Mouse (Mus musculus): ENCODE results near the gene Tmem59l. TPM values are rescaled to one million over a fixed set of nuclear protein-coding genes. Genes with fewer than 3 reads are reported as not detected.

Gene Tmem59l
- total and polyA plus RNA-seq, 3 experiments: 0.21 TPM; not detected in 2

DNA sequence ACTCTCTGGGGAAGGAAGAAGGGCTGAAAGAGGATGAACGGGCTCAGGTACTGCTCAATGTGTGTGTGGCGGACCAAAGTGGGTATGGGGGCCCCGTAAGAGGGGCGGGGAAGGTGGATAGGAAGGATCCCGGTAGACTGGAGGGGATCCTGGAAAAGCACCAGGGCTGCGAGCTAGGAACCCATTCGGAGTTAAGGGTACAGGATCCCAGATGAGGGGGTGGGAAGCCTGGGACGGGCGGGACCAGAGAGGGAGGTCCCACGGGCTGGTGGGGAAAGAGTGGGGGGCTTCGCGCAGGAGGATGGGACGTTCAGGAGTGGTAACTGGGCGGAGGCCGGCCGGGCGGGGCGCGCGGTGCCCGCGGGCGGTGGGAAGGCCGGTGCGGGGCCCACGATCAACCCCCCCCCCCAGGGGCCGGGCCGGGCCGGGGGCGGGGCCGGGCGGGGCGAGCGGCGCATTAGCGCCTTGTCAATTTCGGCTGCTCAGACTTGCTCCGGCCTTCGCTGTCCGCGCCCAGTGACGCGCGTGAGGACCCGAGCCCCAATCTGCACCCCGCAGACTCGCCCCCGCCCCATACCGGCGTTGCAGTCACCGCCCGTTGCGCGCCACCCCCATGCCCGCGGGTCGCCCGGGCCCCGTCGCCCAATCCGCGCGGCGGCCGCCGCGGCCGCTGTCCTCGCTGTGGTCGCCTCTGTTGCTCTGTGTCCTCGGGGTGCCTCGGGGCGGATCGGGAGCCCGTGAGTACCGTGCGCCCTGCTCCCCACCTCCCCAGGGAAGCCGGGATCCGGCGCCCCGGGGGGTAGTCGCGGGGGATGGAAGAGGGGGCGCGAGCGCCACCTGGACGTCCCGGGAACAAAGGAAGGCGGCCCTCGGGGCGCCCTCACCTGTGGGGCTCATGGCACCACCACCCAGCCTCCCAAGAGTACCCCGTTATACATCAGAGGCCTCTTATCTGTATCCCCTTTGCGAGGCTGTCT, 5.8 kb upstream of the Tmem59l start, which contains the start of gene Crlf1:
Gene Crlf1, plus strand, starts transcription at position 495 of the 977 bp plus-strand sequence.
- Histone ChIP-seq H3K9ac (ENCODE audit: low read depth, low read length) (peak within 1 kb of the TSS; percentile 43; the same call in 1 of the 2 replicates), H3K79me2 (replicated peaks; ENCODE audit: control insufficient read depth, insufficient read depth, low read length) (no peaks in the 10 kb centered on the region), H3K4me1 (ENCODE audit: control insufficient read depth, insufficient read depth, low read length) (peaks cover 5% of the 10 kb centered on the region), H3K27ac (no peak within 1 kb of the TSS), H3K27me3 (ENCODE audit: control insufficient read depth, insufficient read depth, low read length) (peaks cover 29% of the 10 kb centered on the region), H3K36me3 (ENCODE audit: control insufficient read depth, insufficient read depth, low read length) (no peaks in the 10 kb centered on the region), H3K4me3 (peak within 1 kb of the TSS; percentile 40)
- DNase-seq: no peak
- no peak for TF ChIP-seq CTCF (IDR thresholded peaks at IDR 0.05)
- TF ChIP-seq POLR2A (IDR thresholded peaks at IDR 0.05; ENCODE audit: insufficient read depth, low read depth, low read length): no peak
- no peak for TF ChIP-seq EP300 (IDR thresholded peaks at IDR 0.05; ENCODE audit: insufficient read depth, low read depth, low read length)
- intact Hi-C loops (cut with DNase I): no loop called here
- 1% methylated on average over 92 of the region's 93 CpGs for WGBS

GRCm38 (mm10) chr8:70490880-70491495, 3.8 kb upstream of the Tmem59l start:
- Histone ChIP-seq H3K79me2 (replicated peaks; ENCODE audit: control insufficient read depth, insufficient read depth, low read length) (no peaks in the 10 kb centered on the region), H3K9ac (ENCODE audit: low read depth, low read length) (no peak overlapping the region), H3K27ac (no peak overlapping the region), H3K4me1 (ENCODE audit: control insufficient read depth, insufficient read depth, low read length) (peaks cover 6% of the 10 kb centered on the region), H3K36me3 (ENCODE audit: control insufficient read depth, insufficient read depth, low read length) (no peaks in the 10 kb centered on the region), H3K27me3 (ENCODE audit: control insufficient read depth, insufficient read depth, low read length) (peaks cover 35% of the 10 kb centered on the region), H3K4me3 (no peak overlapping the region)
- no peak for DNase-seq
- intact Hi-C loops (cut with DNase I): no loop called here
- TF ChIP-seq CTCF (IDR thresholded peaks at IDR 0.05): no peak
- no peak for TF ChIP-seq EP300 (IDR thresholded peaks at IDR 0.05; ENCODE audit: insufficient read depth, low read depth, low read length)
- TF ChIP-seq POLR2A (IDR thresholded peaks at IDR 0.05; ENCODE audit: insufficient read depth, low read depth, low read length): no peak
- WGBS: 17% methylated on average over 20 of the region's 20 CpGs

GRCm38 (mm10) chr8:70490061-70490879, 3.1 kb upstream of the Tmem59l start:
- peaks cover 35% of the 10 kb centered on the region for H3K27me3 ChIP-seq (ENCODE audit: control insufficient read depth, insufficient read depth, low read length)
- no peaks in the 10 kb centered on the region for H3K79me2 ChIP-seq (replicated peaks; ENCODE audit: control insufficient read depth, insufficient read depth, low read length)
- H3K36me3 ChIP-seq (ENCODE audit: control insufficient read depth, insufficient read depth, low read length): no peaks in the 10 kb centered on the region
- no peak for DNase-seq
- intact Hi-C loops (cut with DNase I): no loop called here
- no peak overlapping the region for H3K4me3 ChIP-seq
- H3K9ac ChIP-seq (ENCODE audit: low read depth, low read length): no peak overlapping the region
- H3K27ac ChIP-seq: no peak overlapping the region
- peaks cover 6% of the 10 kb centered on the region for H3K4me1 ChIP-seq (ENCODE audit: control insufficient read depth, insufficient read depth, low read length)
- WGBS: 38% methylated on average over 10 of the region's 10 CpGs
- TF ChIP-seq EP300 (IDR thresholded peaks at IDR 0.05; ENCODE audit: insufficient read depth, low read depth, low read length) (no peak), CTCF (IDR thresholded peaks at IDR 0.05) (no peak), POLR2A (IDR thresholded peaks at IDR 0.05; ENCODE audit: insufficient read depth, low read depth, low read length) (no peak)

- no peak for DNase-seq
- intact Hi-C loops (cut with DNase I): no loop called here
- peak overlapping the region; percentile 39 for H3K4me3 ChIP-seq
- H3K36me3 ChIP-seq (ENCODE audit: control insufficient read depth, insufficient read depth, low read length): no peaks in the 10 kb centered on the region
- 4% methylated on average over 37 of the region's 41 CpGs for WGBS
- H3K27me3 ChIP-seq (ENCODE audit: control insufficient read depth, insufficient read depth, low read length): peaks cover 35% of the 10 kb centered on the region
- no peaks in the 10 kb centered on the region for H3K79me2 ChIP-seq (replicated peaks; ENCODE audit: control insufficient read depth, insufficient read depth, low read length)
- TF ChIP-seq EP300 (IDR thresholded peaks at IDR 0.05; ENCODE audit: insufficient read depth, low read depth, low read length) (no peak), CTCF (IDR thresholded peaks at IDR 0.05) (no peak), POLR2A (IDR thresholded peaks at IDR 0.05; ENCODE audit: insufficient read depth, low read depth, low read length) (no peak)
- H3K27ac ChIP-seq: no peak overlapping the region
- 0 out of 2 replicates have a peak overlapping the region, but pooled peaks have one; percentile 4 for H3K9ac ChIP-seq (ENCODE audit: low read depth, low read length)
- H3K4me1 ChIP-seq (ENCODE audit: control insufficient read depth, insufficient read depth, low read length): peaks cover 6% of the 10 kb centered on the region
These were observed 2.4 kb upstream of the Tmem59l start for GRCm38 (mm10) chr8:70489576-70489975.

DNA sequence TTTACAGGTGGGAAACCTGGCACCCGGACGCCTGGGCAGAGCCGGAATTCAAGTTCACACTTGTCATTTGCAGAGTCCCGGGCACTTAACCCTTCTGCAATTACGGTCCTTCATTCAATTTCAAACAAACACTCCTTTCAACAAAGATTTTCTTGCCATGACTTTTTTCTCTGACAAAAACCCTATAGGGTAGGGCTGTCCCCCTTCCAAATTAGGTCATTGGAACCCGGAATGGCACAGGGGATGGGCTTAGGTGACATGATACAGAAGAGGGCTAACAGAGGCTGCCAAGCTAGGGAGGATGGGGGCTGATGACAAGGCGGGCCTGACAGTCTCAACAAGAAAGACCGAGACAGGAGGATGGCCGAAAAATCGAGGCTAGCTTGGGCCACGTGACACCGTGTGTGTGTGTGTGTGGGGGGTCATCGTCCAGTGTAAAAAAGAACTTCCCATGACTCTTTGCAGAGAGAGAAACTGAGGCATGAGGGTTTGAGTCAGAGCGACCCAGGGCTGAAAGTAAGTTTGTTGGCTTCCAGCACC, 1.8 kb upstream of the Tmem59l start:
- Histone ChIP-seq H3K79me2 (replicated peaks; ENCODE audit: control insufficient read depth, insufficient read depth, low read length) (no peaks in the 10 kb centered on the region), H3K4me3 (peak overlapping the region; percentile 39), H3K9ac (ENCODE audit: low read depth, low read length) (no peak overlapping the region), H3K27me3 (ENCODE audit: control insufficient read depth, insufficient read depth, low read length) (peaks cover 33% of the 10 kb centered on the region), H3K27ac (no peak overlapping the region), H3K36me3 (ENCODE audit: control insufficient read depth, insufficient read depth, low read length) (no peaks in the 10 kb centered on the region), H3K4me1 (ENCODE audit: control insufficient read depth, insufficient read depth, low read length) (peaks cover 6% of the 10 kb centered on the region)
- no peak for DNase-seq
- intact Hi-C loops (cut with DNase I): no loop called here
- 9% methylated on average over 14 of the region's 14 CpGs for WGBS
- TF ChIP-seq EP300 (IDR thresholded peaks at IDR 0.05; ENCODE audit: insufficient read depth, low read depth, low read length): no peak
- no peak for TF ChIP-seq POLR2A (IDR thresholded peaks at IDR 0.05; ENCODE audit: insufficient read depth, low read depth, low read length)
- TF ChIP-seq CTCF (IDR thresholded peaks at IDR 0.05): no peak

Measured in heart, adult 2 months (tissue).